Mouse (Mus musculus): ENCODE measurements at regions not wholly inside any gene's neighbourhood (a gene's known extent, or its start where the extent isn't known, plus 50 kb on each side); places are given as distances from the start of the nearest gene placed in this dataset.

DNA sequence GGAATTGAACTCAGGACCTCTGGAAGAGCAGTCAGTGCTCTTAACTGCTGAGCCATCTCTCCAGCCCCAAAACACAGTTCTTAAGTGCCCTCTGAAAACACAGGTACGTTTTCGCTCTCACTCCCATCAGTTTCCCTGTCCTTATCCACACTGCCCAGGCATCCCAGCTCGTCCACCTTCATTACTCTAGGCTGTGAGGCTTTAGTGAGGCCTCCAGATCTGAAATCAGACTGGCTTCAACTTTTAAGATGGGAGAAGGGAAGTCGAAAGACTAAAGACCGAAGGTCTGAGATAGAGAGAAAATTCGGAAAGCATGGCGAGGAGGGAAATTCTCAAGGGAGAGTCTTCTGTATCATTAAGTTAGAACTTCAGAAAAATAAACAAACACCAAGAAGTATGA is 54.8 kb upstream of the Tet2 start:
- Histone ChIP-seq H3K36me3 (replicated peaks) (no peaks in the 10 kb centered on the region), H3K27me3 (replicated peaks) (no peaks in the 10 kb centered on the region), H3K9ac (no peak overlapping the region), H3K4me2 (no peak overlapping the region), H3K4me1 (peaks cover 13% of the 10 kb centered on the region), H3K27ac (no peak overlapping the region), H3K4me3 (no peak overlapping the region), H3K9me3 (no peaks in the 10 kb centered on the region)
- WGBS: 91% methylated on average over 7 of the region's 7 CpGs
- ATAC-seq (replicated peaks): no peak

DNA sequence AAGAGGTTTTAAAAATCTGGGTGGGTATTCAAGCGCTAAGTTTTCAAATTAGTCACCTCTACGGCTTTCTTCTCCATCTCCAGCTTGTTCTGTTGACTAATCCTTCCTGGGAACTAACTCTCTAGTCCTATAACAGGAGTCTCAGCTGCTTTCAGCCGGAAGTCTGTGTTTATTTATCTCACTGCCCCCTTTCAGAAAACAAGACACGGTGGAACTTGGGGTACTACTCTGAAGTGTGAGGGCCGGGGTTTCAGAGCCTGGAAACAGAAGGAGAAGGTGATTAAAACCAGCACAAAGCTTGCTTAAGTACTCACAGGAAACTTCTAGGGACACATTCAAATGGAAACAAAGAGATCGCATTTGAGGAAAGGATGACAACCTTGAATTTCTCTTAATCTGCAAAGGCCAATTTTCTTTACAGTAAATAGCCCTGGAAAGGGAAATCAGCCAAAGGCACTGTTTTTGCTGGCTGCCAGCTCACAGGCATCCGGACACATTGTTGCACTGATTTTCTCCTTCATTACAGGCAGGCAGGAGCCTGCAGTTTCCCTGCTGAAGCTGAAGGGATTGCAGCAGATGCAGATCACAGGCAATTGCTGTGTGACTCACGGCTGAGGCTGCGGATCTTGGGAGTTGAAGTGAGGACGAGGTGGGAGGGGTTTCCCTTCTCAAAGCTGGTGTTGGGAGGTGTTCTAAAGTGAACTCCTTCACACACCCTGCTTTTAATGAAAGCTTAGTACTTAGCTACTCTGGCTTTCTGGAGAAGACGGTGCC is 55.7 kb upstream of the Tet2 start:
- Histone ChIP-seq H3K27me3 (replicated peaks) (no peaks in the 10 kb centered on the region), H3K9me3 (no peaks in the 10 kb centered on the region), H3K9ac (peak overlapping the region; percentile 6; the same call in 1 of the 2 replicates), H3K36me3 (replicated peaks) (no peaks in the 10 kb centered on the region), H3K27ac (peak overlapping the region; percentile 65), H3K4me3 (no peak overlapping the region), H3K4me1 (peaks cover 13% of the 10 kb centered on the region), H3K4me2 (peak overlapping the region; percentile 20)
- peak; percentile 88 for ATAC-seq (replicated peaks)
- 7% methylated on average over 11 of the region's 11 CpGs for WGBS

DNA sequence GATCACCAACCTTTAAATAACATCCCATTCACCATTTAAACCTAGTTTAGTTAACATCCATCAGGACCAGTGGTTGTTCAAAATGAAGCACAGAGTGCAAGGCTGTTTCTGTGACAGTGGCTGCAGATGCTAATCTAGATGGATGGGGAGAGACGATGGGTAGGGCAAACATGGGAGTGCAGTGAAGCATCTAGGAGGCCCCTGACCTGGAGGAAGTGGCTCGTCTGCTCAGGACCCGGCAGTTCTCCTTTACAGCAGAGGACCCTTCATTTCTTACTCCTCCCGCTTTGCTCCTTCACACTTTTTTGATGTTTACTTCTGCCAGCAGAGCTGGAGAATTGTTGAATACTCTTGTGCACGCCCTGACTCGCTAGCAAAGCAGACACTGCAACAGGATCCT is 60.5 kb upstream of the Tet2 start:
- 93% methylated on average over 6 of the region's 6 CpGs for WGBS
- Histone ChIP-seq H3K27me3 (replicated peaks) (no peaks in the 10 kb centered on the region), H3K9ac (no peak overlapping the region)

DNA sequence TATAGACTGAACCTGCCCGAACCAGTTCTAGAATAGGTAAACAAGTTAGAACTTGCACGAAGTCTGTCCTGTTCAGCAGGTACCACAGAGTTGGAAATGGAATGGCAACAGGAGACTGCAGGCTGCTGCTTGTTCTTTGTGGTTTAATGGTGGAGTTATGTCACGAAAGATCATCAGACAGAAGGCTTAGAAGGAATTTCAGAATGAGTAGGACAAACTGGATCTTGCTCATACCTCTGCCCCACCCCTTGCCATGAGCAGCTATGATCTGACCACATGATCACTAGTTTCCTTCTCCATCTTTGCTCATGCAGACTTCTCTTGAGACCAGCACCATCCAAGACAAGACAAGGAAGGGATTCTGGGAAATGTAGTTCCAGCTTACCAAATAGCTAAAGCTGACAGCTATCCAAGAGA is 63.9 kb upstream of the Tet2 start:
- H3K27ac ChIP-seq: no peak overlapping the region
- no peaks in the 10 kb centered on the region for H3K27me3 ChIP-seq (replicated peaks)
- H3K4me1 ChIP-seq: peaks cover 2% of the 10 kb centered on the region; the same call in 1 of the 2 replicates
- no peaks in the 10 kb centered on the region for H3K36me3 ChIP-seq (replicated peaks)
- H3K9ac ChIP-seq: no peak overlapping the region
- ATAC-seq (replicated peaks): no peak
- no peak overlapping the region for H3K4me3 ChIP-seq
- WGBS: 95% methylated on average over 3 of the region's 3 CpGs
- H3K4me2 ChIP-seq: no peak overlapping the region
- H3K9me3 ChIP-seq: no peaks in the 10 kb centered on the region

More for the DNA sequence above, 60.5 kb upstream of the Tet2 start:
- ATAC-seq (replicated peaks): no peak
- H3K9me3 ChIP-seq: no peaks in the 10 kb centered on the region
- no peak overlapping the region for H3K4me2 ChIP-seq
- H3K36me3 ChIP-seq (replicated peaks): no peaks in the 10 kb centered on the region
- H3K4me3 ChIP-seq: no peak overlapping the region
- H3K27ac ChIP-seq: no peak overlapping the region
- H3K4me1 ChIP-seq: peaks cover 10% of the 10 kb centered on the region

DNA sequence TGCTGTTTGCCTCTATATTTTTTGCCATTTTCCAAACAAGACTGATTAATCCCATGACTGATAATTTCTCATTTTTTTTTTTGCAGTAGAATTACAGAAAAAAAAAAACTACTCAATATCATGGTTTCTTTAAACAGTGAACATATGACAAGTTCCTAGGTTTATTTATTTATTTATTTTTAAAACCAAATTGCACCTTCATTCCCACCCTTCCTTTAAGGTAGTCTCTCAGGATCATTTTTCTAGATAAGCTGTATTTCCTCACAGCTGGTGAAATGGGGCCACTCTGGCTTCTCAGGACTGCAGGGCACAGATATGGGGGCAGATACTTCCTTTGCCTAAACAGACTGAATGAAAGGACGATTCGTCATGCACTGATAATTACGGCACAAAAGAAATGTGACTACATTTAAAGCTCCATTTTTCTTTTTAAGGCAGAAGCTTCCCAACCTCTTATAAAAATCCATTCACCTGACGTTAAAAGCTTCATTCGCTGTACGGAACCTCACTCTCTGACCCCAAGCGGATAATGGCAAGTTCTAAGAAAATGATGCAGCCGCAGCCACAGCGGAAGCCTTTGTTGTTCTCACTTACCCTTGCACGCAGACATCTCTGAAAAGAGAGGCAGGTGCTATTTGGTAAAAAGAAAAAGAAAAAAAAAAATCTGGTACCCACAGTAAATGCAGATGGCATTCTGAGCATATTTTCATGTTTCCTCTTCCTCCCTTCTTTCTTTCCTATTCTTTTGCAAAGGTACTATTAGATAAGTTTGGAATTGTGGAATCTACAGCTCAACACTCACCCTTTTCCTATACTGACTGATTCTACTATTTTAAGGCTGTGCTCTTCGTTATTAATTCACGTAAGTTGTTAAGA is 69.1 kb upstream of the Tet2 start:
- H3K27me3 ChIP-seq (replicated peaks): no peaks in the 10 kb centered on the region
- H3K27ac ChIP-seq: peak overlapping the region; percentile 85
- H3K9ac ChIP-seq: peak overlapping the region; percentile 29
- peak overlapping the region; percentile 29 for H3K4me3 ChIP-seq
- peak; percentile 79 for ATAC-seq (replicated peaks)
- no peaks in the 10 kb centered on the region for H3K9me3 ChIP-seq
- H3K4me1 ChIP-seq: peaks cover 20% of the 10 kb centered on the region
- WGBS: 9% methylated on average over 12 of the region's 12 CpGs
- peak overlapping the region; percentile 46 for H3K4me2 ChIP-seq
- H3K36me3 ChIP-seq (replicated peaks): no peaks in the 10 kb centered on the region

DNA sequence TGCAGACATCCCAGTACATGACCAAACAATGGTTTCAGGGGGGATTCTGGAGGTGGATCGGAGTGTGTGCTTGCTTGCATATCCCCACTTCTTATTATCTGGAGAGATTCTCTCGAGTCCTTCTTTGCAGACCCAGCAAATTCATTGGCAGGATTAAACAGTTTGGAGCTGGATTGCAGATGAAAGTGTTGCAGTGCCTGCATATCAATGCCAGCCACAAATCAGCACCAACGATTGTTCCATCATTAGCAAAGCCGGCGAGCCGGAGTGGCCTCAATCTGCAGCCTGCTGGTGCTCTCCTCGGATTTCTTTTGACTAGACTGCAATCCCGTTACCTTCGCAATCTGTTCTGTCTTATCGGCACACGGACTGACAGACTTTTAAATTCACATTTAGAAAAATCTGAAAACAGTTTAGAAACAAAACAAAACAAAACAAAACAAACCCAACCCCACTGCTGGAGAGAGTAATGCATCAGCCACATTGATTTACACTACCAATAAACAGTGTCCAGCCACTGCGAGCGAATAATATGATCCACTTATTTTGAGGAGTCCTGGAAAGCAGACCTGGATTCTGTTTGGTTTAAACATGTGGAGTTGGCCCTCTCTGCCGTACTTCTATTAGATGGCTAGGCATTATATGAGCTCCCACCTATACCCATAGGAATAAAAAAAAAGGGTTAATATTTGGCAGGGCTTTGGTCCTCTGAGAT is 69.9 kb upstream of the Tet2 start:
- no peaks in the 10 kb centered on the region for H3K36me3 ChIP-seq (replicated peaks)
- peak overlapping the region; percentile 29 for H3K4me3 ChIP-seq
- 14% methylated on average over 14 of the region's 14 CpGs for WGBS
- no peaks in the 10 kb centered on the region for H3K27me3 ChIP-seq (replicated peaks)
- H3K4me1 ChIP-seq: peaks cover 20% of the 10 kb centered on the region
- H3K27ac ChIP-seq: peak overlapping the region; percentile 85
- ATAC-seq (replicated peaks): peak; percentile 85
- H3K4me2 ChIP-seq: peak overlapping the region; percentile 46
- no peaks in the 10 kb centered on the region for H3K9me3 ChIP-seq
- peak overlapping the region; percentile 29 for H3K9ac ChIP-seq

DNA sequence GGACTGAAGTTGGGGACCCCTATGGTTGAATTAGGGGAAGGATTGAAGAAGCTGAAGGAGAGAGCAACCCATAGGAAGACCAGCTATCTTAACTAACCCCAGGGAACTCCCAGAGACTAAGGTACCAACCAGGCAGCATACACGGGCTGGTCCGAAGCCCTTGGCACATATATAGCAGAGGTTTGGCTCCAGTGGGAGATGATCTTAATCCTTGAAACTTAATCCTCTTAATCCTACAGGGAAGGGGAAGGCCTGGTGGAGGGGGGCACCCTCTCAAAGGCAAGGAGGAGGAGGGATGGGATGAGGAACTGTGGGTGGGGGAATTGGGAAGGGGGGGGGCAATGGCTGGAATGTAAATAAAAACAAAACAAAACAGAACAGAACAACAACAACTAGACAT is 72.1 kb upstream of the Tet2 start:
- Histone ChIP-seq H3K4me2 (no peak overlapping the region), H3K36me3 (replicated peaks) (no peaks in the 10 kb centered on the region), H3K27me3 (replicated peaks) (no peaks in the 10 kb centered on the region), H3K27ac (no peak overlapping the region), H3K9ac (no peak overlapping the region), H3K4me1 (peaks cover 20% of the 10 kb centered on the region), H3K4me3 (no peak overlapping the region), H3K9me3 (no peaks in the 10 kb centered on the region)
- 14% methylated on average over 2 of the region's 2 CpGs for WGBS
- ATAC-seq (replicated peaks): no peak

DNA sequence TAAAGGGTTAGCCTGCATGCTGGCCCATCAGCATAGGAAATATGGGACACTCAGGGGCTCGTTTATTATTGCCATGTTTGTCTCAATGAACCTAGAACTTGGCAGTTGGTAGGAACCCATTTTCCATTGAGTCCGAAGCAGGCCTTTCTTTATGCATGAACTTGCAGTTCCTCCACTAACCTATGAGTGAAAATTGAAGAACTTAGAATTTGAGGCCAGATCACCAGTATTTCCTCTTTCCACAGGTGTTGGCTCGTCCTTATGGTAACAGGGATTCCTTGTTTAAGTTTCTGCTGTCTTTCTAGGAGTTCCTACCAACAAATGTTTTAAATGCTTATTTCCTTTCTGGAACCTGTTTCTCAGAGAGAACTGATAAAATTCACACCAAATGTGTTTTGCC is 73.6 kb upstream of the Tet2 start:
- Histone ChIP-seq H3K9me3 (no peaks in the 10 kb centered on the region), H3K4me1 (peaks cover 18% of the 10 kb centered on the region), H3K36me3 (replicated peaks) (no peaks in the 10 kb centered on the region), H3K27me3 (replicated peaks) (no peaks in the 10 kb centered on the region), H3K27ac (no peak overlapping the region), H3K9ac (no peak overlapping the region), H3K4me2 (no peak overlapping the region), H3K4me3 (no peak overlapping the region)
- WGBS: 90% methylated on average over 3 of the region's 3 CpGs
- ATAC-seq (replicated peaks): no peak

DNA sequence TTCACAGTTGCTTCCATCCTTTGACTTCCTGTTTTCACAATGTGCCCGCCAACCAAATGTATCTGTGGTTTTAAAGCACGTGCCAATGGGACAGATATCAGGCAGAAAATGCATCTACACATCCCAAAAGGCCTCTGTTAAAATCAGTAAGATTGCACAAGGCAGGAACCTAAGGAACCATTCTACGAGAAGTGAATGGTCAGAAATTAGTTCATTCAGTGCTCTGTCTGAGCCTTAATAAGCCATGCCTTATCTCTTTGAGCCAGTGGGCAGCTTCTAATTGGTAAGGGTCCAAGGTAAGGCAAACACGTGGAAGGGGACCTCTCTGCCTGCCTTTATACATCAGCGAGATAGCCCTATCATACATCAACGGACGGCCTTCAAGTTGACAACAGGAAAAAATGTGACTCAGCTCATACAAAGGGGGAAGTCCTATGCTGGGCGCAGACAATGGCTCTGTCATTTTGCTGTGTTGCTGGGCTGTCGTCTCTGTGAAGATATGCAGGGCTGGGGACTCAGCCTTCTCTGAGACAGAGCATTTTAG is 78.3 kb upstream of the Tet2 start:
- H3K27me3 ChIP-seq (replicated peaks): no peaks in the 10 kb centered on the region
- H3K4me1 ChIP-seq: no peaks in the 10 kb centered on the region
- H3K36me3 ChIP-seq (replicated peaks): no peaks in the 10 kb centered on the region
- no peak overlapping the region for H3K4me2 ChIP-seq
- no peaks in the 10 kb centered on the region for H3K9me3 ChIP-seq
- no peak for ATAC-seq (replicated peaks)
- no peak overlapping the region for H3K9ac ChIP-seq
- 57% methylated on average over 9 of the region's 9 CpGs for WGBS
- H3K4me3 ChIP-seq: no peak overlapping the region
- H3K27ac ChIP-seq: no peak overlapping the region

- no peaks in the 10 kb centered on the region for H3K4me1 ChIP-seq
- ATAC-seq (replicated peaks): no peak
- no peaks in the 10 kb centered on the region for H3K36me3 ChIP-seq (replicated peaks)
- 82% methylated on average over 3 of the region's 3 CpGs for WGBS
- no peaks in the 10 kb centered on the region for H3K27me3 ChIP-seq (replicated peaks)
- no peak overlapping the region for H3K27ac ChIP-seq
- no peak overlapping the region for H3K9ac ChIP-seq
- H3K4me3 ChIP-seq: no peak overlapping the region
- H3K4me2 ChIP-seq: no peak overlapping the region
- H3K9me3 ChIP-seq: no peaks in the 10 kb centered on the region
Measured at GRCm38 (mm10) chr3:133624079-133624875, 79.3 kb upstream of the Tet2 start.

GRCm38 (mm10) chr3:133625046-133625445 is 80.1 kb upstream of the Tet2 start:
- no peak for ATAC-seq (replicated peaks)
- Histone ChIP-seq H3K27me3 (replicated peaks) (no peaks in the 10 kb centered on the region), H3K4me2 (no peak overlapping the region), H3K9ac (no peak overlapping the region), H3K27ac (no peak overlapping the region), H3K9me3 (no peaks in the 10 kb centered on the region), H3K36me3 (replicated peaks) (no peaks in the 10 kb centered on the region), H3K4me3 (no peak overlapping the region), H3K4me1 (no peaks in the 10 kb centered on the region)
- 96% methylated on average over 3 of the region's 3 CpGs for WGBS
